Mouse (Mus musculus) spleen, embryonic (tissue): ENCODE measurements around the gene Rarg.

Source experiments
- CTCF ChIA-PET: fragments of 350-600 bp; sonication (Branson Sonifier 250); formaldehyde crosslinking; loops from one replicate; lab custom pipeline; 2022; lab: Charles Lee

The Rarg gene

DNA sequence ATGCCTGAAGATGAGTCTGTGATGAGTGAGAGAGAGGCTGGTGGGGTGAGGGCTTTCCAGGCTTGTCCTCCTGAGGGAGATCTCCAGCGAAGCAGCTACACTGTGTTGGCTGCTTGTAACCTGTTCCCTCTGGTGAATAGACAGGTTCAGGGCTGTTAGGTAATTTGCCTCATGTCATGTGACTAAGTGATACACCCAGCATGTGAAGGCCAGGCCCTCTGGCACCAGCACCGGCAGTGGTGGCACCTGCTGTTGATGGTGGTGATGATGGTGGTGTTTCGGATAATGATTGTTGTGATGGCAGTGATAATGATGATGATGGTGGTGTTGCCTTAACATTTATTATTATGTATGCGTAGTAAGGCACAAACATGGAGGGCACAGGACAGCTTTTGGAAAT is 46.5 kb downstream of the Rarg start:
- CTCF ChIA-PET = no interaction called here

DNA sequence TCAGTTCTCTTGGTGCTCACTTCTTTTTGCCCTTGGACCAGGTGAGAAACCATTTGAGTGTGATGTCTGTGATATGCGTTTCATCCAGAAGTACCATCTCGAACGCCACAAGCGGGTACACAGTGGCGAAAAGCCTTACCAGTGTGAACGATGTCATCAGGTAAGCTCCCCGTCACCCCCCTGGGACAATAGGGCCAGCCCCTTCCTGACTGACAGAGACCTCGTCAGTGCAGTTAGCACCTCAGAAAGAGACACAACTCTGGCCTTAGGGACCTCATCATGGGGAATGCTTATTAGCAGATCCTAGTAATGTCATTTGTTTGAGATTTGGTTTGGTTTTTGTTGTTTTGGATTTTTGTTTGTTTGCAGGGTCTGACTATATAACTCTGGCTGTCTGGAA is 48.2 kb downstream of the Rarg start:
- CTCF ChIA-PET = interaction anchor here (0.8 to 1.4 kb wide), 2 partner anchors 13 to 29 kb away, joined by 3 to 4 read pairs; no protein-coding TSS in a partner anchor

DNA sequence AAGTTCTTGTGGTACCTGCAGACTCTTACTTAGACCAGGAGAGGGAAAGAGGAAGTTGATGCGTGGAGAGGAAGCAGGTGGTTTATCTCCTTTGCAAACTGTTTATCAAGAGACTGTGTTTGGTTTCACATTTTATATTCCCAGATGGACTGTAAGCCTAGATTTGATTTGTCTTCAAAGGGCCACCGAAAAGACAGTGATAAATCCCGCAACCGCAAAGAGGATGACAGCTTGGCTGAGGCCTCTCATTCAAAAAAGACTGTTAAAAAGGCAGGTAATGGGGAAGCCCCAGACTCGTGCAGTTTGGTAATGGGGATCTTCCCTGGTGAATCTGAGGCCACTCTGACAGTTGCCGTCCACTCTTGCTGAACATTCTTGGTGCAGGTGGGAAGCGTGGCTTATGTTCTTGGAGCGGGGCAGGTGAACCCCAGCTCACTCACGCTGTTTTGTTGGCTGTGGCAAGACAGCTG is 49.2 kb downstream of the Rarg start:
- CTCF ChIA-PET = interaction anchor here (1.1 kb wide), 1 partner anchor 16 kb away, joined by 4 read pairs; no protein-coding TSS in a partner anchor

DNA sequence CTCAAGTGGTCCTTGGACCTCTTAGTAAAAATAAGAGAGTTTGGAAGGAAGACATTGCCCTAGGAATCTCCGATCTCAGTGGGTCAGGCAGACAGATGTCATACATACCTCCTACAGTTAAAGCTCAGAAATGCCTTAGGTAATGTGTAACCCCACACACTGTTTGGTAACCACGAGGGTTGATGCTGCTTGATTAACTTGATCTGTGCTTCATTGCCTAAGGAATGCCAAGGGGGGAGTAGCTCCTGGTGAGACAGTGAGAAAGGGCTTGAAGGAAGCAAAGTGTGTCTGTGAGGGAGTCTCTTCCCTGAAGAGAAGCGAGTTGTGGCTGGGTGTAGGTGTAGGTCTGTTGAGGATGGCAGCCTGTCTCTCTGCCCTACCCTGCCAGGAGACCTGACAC is 50.0 kb downstream of the Rarg start:
- CTCF ChIA-PET = interaction anchor here (1.1 kb wide), 1 partner anchor 17 kb away, joined by 4 read pairs; no protein-coding TSS in a partner anchor

DNA sequence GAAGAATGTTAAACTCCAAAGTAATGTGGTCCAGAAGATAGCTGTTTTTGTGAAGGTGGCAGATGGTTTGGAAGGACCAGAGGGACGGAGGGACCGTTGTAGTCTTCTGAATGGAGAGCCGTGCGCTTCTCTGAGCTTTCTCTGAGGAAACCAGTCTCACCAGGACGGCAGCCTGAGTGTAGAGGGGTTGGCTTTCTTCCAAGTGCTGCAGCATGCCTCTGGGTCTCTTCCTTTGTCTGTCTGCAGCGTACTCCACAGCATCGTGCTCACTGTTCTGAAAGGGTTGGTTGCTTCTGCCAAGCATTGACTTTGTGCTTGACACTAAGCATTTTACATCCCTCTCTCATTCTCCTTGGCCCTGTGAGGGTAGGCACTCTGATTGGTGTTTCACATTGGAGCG is 51.5 kb downstream of the Rarg start:
- CTCF ChIA-PET = no interaction called here

DNA sequence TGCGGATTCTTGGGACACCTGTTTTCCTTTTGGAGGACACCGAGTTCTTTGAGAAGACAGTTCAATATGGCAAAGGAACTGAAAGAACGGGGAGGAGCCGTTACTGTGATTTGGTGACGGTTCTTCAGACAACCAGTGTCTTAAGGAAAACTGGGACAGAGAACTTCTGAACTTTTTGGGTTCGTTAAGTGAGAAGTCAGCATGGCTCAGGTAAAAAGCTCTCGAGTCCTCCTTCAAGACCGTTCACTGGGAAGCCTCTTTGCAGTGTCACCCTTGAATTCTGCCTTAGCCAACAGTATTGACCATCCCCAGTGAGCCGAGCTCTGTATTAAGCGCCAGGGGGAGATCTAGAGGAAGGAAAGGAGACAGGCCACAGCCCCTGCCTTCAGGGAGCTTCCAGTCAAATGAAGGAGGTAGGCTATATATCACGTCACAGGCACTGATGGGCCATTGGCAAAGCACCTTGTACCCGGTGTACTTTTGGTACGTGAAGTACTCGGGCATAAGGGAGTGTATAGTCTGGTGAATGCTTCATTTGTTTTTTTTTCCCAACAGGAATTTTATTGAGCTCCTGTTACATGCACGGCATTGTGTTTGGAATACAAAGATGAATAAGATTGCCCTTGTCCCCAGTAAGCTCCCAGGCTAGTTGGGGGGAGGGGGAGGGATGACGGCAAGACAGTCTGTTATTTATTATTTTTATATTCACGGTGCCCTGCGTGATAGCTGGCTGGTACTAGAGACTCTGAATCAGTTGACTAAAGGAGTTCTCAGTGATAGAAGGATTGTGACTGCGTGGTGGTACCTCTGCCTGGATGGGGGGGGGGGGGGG is 52.4 kb downstream of the Rarg start, which contains the start of gene Csad:
Gene Csad (minus strand): TSS at position 51 of the 832 bp plus-strand sequence.
- CTCF ChIA-PET = interaction anchor here (0.8 to 1.1 kb wide), 2 partner anchors 19 to 21 kb away, joined by 3 to 4 read pairs; no protein-coding TSS in a partner anchor

DNA sequence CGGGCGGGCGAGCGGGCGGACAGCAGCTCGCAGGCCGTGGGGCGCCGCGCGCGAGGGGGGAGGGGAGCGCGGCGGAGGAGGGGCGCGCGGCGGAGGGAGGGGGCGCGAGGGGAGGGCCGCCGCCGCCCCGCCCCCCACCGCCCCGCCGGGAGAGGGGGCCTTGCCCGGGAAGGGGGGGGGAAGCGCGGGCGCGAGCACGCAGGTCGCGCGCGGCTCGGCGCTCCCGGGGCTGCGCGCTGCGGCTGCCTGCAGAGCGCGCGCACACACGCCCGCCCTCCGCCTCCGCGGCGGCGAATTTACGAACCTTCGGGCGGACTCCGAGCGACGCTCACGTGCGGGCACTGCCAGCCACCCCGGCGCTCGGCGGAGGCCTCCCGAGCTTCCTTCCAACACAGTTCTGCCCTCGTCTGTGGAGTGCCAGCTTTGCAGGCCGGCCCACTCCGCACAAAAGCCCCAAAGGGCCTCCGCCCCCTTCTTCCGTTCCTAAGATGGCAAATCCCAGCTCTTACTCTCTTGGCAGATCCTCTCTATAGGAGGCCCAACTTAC is 53.4 kb downstream of the Rarg start:
- CTCF ChIA-PET = interaction anchor here (0.6 to 1.1 kb wide), 3 partner anchors 22 to 30 kb away, joined by 3 to 31 read pairs (median 4); no protein-coding TSS in a partner anchor

DNA sequence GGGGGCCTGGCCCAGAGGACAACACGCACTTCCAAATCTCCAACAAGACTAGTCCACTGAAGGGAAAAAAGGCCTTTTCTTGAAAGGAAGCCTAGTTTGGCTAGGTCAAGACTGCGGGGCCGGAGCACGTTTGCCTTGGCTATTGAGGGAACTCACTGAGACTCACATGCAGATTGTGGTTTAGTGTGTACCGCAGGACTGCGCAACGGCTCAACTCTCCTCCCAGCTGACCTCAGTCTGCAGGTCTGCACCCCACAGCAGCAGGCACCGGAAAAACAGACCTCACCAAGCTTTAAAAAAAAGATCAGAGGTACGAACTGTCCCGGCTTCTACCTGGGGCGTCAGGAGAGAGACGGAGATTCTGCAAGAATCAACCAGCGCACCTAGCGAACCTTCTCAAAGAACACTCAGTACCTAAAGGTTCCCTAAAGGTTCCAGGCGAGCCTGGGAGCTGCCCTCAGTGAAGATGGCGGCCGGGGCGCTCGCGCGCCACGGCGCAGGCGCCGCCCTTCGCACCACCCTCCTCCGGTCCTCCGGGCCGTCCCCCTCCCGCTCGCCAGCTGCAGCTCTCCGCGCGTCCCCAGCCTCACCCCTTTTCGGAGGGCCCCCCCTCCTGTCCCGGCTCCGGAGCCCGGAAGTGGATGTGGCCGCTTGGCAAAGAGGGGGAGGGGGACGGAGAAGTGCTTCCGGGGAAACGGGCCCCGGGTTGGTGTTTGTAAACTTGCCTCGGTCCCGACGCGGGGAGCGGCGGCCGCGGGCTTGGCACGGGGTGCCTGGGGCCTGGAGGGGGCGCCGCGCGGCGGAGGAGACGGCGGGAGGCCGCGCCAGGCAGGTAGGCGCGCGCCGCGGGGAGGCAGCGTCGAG is 54.1 kb downstream of the Rarg start, which contains the start of gene Zfp740:
Gene Zfp740 (plus strand): TSS at position 279 of the 864 bp plus-strand sequence.
- CTCF ChIA-PET = interaction anchor here (0.6 to 1.0 kb wide), 3 partner anchors 21 to 30 kb away, joined by 3 to 31 read pairs (median 3); no protein-coding TSS in a partner anchor

DNA sequence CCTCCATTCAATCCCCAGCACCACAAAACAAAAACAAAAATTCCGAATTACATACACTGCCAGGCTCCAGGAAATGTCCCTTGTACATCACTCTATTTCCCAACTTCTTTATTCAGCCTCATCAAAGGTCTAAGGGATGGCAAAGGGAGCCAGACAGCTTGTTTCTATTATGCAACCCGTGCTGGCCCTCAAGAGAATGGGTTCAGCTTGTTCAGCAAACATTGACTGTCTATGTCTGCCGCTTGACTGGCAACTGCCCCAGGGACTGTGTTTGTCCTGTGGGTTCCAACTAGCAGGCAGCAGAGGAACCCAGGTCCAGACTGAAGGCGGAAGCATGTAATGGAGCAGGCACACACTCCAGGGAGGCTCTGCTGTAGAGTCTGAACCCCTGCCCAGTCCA is 58.5 kb downstream of the Rarg start:
- CTCF ChIA-PET = no interaction called here

DNA sequence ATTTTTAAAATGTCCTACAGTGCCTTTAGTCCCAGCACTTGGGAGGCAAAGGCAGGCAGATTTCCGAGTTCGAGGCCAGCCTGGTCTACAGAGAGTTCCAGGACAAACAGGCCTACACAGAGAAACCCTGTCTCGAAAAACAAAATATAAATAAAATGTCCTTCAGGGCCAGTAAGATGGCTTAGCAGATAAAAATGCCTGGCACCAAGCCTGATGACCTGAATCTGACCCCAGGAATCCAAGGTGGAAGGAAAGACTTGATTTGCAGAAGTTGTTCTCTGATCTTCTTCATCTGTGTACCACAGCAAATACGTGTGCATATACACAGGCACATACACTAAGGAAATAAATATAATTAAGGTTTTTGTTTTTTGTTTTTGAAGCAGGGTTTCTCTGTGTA is 61.9 kb downstream of the Rarg start:
- CTCF ChIA-PET = no interaction called here

DNA sequence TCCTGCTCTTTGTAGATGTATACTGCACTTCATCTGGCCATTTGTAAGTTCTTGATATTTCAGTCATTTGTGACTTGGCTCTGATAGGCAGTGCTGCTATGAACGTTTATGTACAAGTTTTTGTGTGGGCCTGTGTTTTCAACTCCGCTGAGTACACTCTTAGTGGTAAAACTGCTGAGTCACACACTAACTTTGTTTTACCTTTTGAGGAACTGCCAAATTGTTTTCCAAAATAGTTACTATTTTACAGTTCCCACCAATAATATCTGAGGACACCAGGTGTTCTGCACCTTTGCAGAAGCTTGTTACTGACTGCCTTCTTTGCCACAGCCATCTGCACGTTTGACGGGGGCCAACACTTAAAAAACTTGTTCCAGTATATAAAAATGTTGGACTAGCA is 62.9 kb downstream of the Rarg start:
- CTCF ChIA-PET = interaction anchor here (0.6 kb wide), 1 partner anchor 30 kb away, joined by 3 read pairs; no protein-coding TSS in a partner anchor

DNA sequence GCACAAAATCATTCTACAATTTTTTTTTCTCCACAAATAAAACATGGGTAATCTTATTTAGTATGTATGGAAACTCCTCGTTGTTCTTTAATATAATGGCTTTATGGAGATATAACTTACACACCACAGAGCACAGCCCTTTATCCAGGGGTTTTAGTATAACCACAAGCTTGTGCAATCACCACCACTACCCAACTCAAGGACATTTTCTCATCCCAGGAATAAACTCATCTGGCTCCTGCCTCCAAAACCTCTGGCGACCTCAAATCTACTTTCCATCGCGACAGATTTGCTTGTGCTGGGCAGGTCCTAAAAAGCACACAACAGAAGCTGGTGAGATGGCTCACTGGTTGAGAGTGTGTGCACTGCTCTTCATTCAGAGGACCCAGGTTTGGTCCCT is 63.7 kb downstream of the Rarg start:
- CTCF ChIA-PET = no interaction called here

DNA sequence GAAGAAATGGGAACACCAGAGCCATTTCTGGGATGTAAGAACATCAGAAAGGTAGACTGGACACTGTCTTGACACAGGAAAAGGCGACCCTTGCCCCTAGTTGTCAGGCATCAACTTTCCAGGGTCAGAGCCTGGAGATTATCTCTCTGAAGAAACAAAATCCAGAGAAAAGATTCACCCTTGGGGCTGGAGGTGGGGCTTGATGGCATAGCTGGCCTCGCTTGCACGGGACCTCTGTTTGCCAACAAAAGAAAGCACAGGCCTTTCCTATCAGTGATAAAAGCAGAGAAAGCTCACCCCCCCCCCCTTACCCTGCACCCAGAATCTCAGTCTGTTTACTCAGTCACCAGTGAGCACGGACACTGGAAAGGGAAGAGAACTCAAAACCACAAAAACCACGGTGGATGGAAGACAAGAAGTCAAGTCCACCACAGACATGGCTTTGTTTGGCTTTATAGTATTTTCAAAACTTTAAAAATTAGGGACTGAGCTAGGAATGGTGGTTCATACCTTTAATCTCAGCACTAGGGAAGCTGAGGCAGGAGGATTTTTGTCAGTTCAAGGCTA is 64.4 kb downstream of the Rarg start:
- CTCF ChIA-PET = no interaction called here

DNA sequence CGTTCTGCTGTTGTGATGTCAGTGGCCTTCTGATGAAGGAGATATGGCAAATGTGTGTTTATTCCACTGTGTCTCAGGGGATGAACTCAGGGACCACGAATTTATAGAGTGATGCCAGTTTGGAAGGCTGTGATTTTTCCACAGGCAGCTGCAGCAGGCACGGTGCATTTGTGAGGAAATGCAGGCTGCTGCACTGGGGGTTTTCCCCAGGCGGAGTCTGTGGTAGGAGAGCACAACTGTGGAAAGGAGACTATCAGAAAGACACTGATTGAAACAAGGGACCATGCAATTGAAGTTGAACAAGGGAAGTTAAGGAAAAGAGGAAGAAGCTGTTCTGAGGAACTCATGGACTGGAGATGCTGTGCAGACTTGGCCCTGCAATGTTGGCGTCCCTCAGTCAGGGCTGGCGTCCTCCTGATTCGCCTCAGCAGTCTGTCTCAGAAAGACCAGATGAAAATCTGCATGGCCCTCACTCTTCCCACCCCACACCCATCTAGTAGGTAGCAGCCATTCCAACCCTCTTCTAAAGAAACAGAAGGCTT is 65.0 kb downstream of the Rarg start:
- CTCF ChIA-PET = interaction anchor here (0.6 kb wide), 1 partner anchor 91 kb away, joined by 6 read pairs; no protein-coding TSS in a partner anchor

DNA sequence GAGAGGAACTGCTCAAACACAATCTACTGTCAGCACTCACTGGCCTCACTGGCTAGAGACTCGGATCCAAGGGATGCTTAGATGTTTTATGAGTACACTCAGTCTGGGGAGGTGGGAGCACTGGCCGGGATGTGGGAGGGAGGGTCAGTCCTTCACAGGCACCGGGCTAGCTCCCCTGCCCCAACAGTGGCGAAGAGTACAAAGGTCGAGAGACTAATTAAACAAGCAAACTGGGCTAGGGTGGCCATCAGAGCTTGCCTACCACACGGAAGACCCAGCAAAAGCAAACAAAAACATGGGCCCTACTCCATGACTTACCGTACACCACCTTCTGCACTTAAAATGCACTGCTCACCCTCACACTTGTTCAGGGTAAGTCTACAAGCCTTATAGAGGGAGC is 65.6 kb downstream of the Rarg start:
- CTCF ChIA-PET = interaction anchor here (0.6 to 1.2 kb wide), 2 partner anchors 36 to 92 kb away, joined by 3 to 6 read pairs; no protein-coding TSS in a partner anchor

DNA sequence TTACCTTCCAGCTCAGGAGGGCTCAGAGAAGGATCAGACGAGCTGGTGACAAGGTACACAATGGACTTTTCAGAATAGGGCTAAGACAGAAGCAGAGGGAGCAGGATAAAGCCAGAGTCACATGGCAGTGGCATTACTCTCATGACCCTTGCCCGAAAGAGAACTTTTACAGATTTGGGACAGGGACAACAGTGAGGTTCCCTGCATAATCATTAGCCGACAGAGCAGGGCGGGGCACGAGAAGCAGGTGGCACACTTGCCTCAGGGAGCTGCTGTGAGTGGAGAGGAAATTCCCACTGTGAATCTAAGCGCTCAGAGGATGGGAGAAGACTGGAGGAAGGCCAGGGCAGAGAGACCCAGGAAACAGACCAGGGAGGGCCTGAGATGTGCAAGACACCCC is 68.4 kb downstream of the Rarg start:
- CTCF ChIA-PET = no interaction called here

DNA sequence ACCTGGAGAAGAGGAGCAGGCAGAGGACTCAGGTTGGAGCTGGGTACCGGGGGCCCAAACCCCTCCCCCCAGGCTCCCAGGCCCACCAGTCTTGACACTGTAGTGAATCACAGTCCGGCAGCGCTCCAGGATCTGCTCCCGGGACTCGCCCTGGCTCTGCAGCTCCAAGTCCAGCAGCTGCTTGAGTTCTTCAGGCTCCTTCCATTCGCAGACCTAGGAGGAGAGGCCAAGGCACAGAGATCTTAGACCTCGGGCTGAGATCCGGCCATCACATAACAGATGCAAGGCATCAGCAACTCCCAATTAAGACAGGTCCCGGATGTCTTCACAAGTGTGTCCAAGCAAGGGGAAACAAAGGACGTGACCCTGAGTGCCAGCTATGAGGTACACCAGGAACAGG is 69.2 kb downstream of the Rarg start:
- CTCF ChIA-PET = interaction anchor here (0.7 kb wide), 1 partner anchor 13 kb away, joined by 3 read pairs; no protein-coding TSS in a partner anchor

DNA sequence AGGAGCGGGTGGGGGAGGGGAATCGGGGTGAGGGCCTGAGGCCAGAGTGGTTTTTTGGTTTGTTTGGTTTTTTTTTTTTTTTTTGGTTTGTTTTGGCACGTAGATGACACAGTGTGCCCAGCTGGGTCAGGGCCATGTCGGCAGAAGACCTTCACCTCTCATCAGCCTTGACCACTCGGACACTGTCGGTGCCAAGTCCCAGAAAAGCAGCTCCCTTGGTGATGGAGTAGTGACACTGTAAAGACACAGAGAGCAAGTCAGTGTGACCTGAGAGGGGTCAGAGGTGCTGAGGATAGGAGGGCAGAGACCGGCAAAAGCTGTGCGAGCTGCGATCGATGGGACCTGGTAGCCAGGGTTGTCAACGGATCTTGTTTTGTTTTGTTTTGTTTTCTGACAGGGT is 71.1 kb downstream of the Rarg start:
- CTCF ChIA-PET = no interaction called here
